Mouse (Mus musculus) bone marrow macrophage, adult 2 months (primary cell): Measurements from ENCODE around the gene Gcdh.

Experiments
- CTCF ChIP-seq: IDR thresholded peaks from 2 replicates; pipeline ENCODE4 v1.5.1; 2012; ENCODE audit warnings: low read depth, mild to moderate bottlenecking, low read length, moderate library complexity
- POLR2A ChIP-seq: IDR thresholded peaks from 2 replicates; pipeline ENCODE4 v1.6.1; 2012; ENCODE audit warnings: mild to moderate bottlenecking, low read depth, low read length, borderline replicate concordance

- no peak for TF ChIP-seq POLR2A
- peak; percentile 61; the same call in 1 of the 2 replicates for TF ChIP-seq CTCF
Measured at GRCm38 (mm10) chr8:84928456-84929306, 35.0 kb upstream of the Gcdh start.
